Mouse (Mus musculus): ENCODE data around the gene F3.

- peak; percentile 54; the same call in 1 of the 2 replicates for TF ChIP-seq CTCF (IDR thresholded peaks at IDR 0.05; ENCODE audit: borderline replicate concordance, insufficient read depth, low read depth, low read length)
- no peak for TF ChIP-seq POLR2A (IDR thresholded peaks at IDR 0.05; ENCODE audit: borderline replicate concordance, insufficient read depth, low read length)
These were observed 38.9 kb downstream of the F3 start for GRCm38 (mm10) chr3:121762056-121762852.

Data from cerebellum, adult 2 months (tissue).